Mouse (Mus musculus) liver, embryonic 16.5 days (tissue): ENCODE results near the gene Fras1. TPM values are rescaled to one million over a fixed set of nuclear protein-coding genes. Genes with fewer than 3 reads are reported as not detected.

Experiments used
- ATAC-seq: fragments of 200-750 bp; cut with Nextera tagmentation; 2 replicates; pipeline ENCODE4 v1.8.0; 2017; ENCODE audit warnings: low read depth, mild to moderate bottlenecking, moderate number of reproducible peaks, moderate library complexity
- H3K27ac ChIP-seq: fragments of 300-500 bp; sonication (generic); 2 replicates; pipeline ENCODE4 v1.5.1; 2014; ENCODE audit warnings: mild to moderate bottlenecking, low read length
- H3K27me3 ChIP-seq: fragments of 300-500 bp; sonication (generic); 2 replicates; pipeline ENCODE4 v1.6.1; 2014; ENCODE audit warnings: low read depth, low read length, mixed read lengths; ENCODE audit not compliant: control insufficient read depth, insufficient read depth
- H3K36me3 ChIP-seq: fragments of 300-500 bp; sonication (generic); 2 replicates; pipeline ENCODE4 v1.6.1; 2014; ENCODE audit warnings: mild to moderate bottlenecking; ENCODE audit not compliant: control insufficient read depth, insufficient read depth
- H3K4me1 ChIP-seq: fragments of 300-500 bp; sonication (generic); 2 replicates; pipeline ENCODE4 v1.6.1; 2014; ENCODE audit warnings: low read depth, low read length, mixed read lengths; ENCODE audit not compliant: control insufficient read depth
- H3K4me2 ChIP-seq: fragments of 300-500 bp; sonication (generic); 2 replicates; pipeline ENCODE4 v1.6.1; 2014; ENCODE audit warnings: low read depth, low read length, mixed read lengths
- H3K4me3 ChIP-seq: fragments of 300-500 bp; sonication (generic); 2 replicates; pipeline ENCODE4 v1.5.1; 2014; ENCODE audit warnings: low read depth, mild to moderate bottlenecking, low read length
- H3K9ac ChIP-seq: fragments of 300-500 bp; sonication (generic); 2 replicates; pipeline ENCODE4 v1.6.1; 2014; ENCODE audit warnings: low read depth, low read length
- H3K9me3 ChIP-seq: fragments of 300-500 bp; sonication (generic); replicated peaks from 2 replicates; pipeline ENCODE4 v1.6.1; 2016; ENCODE audit warnings: low read length; ENCODE audit not compliant: control insufficient read depth
- WGBS: fragments of 180-500 bp; shearing (Covaris S2); extraction: QIAGEN DNeasy Blood & Tissue Kit; methylation state at CpG from one replicate; pipeline ENCODE4 v1.1.7; 2014; ENCODE audit not compliant: insufficient replicate concordance; 5-methylcytosine and 5-hydroxymethylcytosine counted together
- polyA plus RNA-seq: library from polyadenylated mRNA; unstranded; fragments of >200 nt; fragmentation: Nextera tagmentation; extraction: Ambion mirVana; gene quantifications from 2 replicates; pipeline ENCODE4 v1.2.1, GENCODE M21; 2015

Gene Fras1
- polyA plus RNA-seq, 1 experiment from 2014 or later, result 1.1 TPM

- Histone ChIP-seq H3K27ac (no peak overlapping the region), H3K4me2 (no peak overlapping the region), H3K9me3 (no peaks in the 10 kb centered on the region), H3K4me3 (no peak overlapping the region), H3K27me3 (no peaks in the 10 kb centered on the region), H3K36me3 (no peaks in the 10 kb centered on the region), H3K9ac (no peak overlapping the region), H3K4me1 (no peaks in the 10 kb centered on the region; the same call in 1 of the 2 replicates)
- no peak for ATAC-seq
- WGBS, result 66% methylated on average over 4 of the region's 4 CpGs
These were observed 17.3 kb downstream of the Fras1 start for GRCm38 (mm10) chr5:96391086-96391485.

- Histone ChIP-seq H3K4me3 (no peak overlapping the region), H3K9me3 (no peaks in the 10 kb centered on the region), H3K4me1 (no peaks in the 10 kb centered on the region; the same call in 1 of the 2 replicates), H3K36me3 (no peaks in the 10 kb centered on the region), H3K27me3 (no peaks in the 10 kb centered on the region), H3K4me2 (no peak overlapping the region), H3K27ac (no peak overlapping the region), H3K9ac (no peak overlapping the region)
- ATAC-seq, result no peak
- 73% methylated on average over 4 of the region's 4 CpGs for WGBS
These were observed 21.2 kb downstream of the Fras1 start for GRCm38 (mm10) chr5:96394947-96395346.

GRCm38 (mm10) chr5:96395786-96396650 is 22.3 kb downstream of the Fras1 start:
- H3K27me3 ChIP-seq, result no peaks in the 10 kb centered on the region
- WGBS, result 42% methylated on average over 5 of the region's 5 CpGs
- H3K4me2 ChIP-seq, result no peak overlapping the region
- no peaks in the 10 kb centered on the region for H3K9me3 ChIP-seq
- H3K27ac ChIP-seq, result no peak overlapping the region
- H3K4me1 ChIP-seq, result no peaks in the 10 kb centered on the region; the same call in 1 of the 2 replicates
- H3K9ac ChIP-seq, result no peak overlapping the region
- H3K36me3 ChIP-seq, result no peaks in the 10 kb centered on the region
- no peak for ATAC-seq
- H3K4me3 ChIP-seq, result no peak overlapping the region

- no peaks in the 10 kb centered on the region for H3K36me3 ChIP-seq
- no peak for ATAC-seq
These were observed 28.8 kb downstream of the Fras1 start for GRCm38 (mm10) chr5:96402555-96402954.

DNA sequence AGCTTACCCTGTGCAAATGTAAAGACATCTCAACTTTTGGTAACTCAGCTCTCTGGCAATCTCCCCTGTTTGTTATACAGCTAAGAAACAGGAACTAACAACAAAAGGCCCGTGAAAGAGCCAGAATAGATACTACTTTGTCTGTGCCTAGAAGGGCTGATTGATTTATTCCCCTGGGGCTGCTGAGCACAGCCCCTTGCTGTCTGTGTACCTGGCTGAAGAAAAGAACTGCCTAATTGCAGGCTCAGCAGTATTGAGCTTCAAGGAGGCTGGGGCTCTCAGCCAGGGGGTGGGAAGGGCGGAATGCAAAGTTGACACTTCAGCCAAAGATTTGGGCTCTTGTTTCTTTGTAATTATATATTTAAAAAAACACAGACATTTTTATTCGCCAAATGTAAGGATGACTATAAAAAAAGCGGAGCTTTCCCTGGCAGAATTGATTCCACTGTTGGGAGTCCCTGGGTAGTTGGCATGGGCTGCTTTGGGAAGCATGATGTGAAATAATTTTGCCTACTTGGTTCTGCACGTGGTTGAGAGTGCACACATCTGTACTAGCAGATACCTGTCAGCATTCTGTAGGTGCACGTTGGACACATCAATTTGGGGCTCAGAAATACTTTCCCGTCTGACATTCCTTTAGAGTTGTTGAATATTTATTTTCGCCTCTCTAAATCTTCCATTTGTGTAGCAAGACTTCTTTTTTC is 31.5 kb downstream of the Fras1 start:
- H3K9me3 ChIP-seq, result no peaks in the 10 kb centered on the region
- no peak overlapping the region for H3K4me2 ChIP-seq
- WGBS, result 49% methylated on average over 8 of the region's 8 CpGs
- H3K27me3 ChIP-seq, result no peaks in the 10 kb centered on the region
- no peak for ATAC-seq
- H3K9ac ChIP-seq, result no peak overlapping the region
- no peak overlapping the region for H3K4me3 ChIP-seq
- no peaks in the 10 kb centered on the region for H3K4me1 ChIP-seq
- no peaks in the 10 kb centered on the region for H3K36me3 ChIP-seq
- H3K27ac ChIP-seq, result no peak overlapping the region

More at GRCm38 (mm10) chr5:96402555-96402954, 28.8 kb downstream of the Fras1 start:
- WGBS, result 57% methylated on average over 3 of the region's 3 CpGs
- no peaks in the 10 kb centered on the region for H3K9me3 ChIP-seq
- no peak overlapping the region for H3K9ac ChIP-seq
- no peak overlapping the region for H3K4me2 ChIP-seq
- H3K4me1 ChIP-seq, result no peaks in the 10 kb centered on the region
- H3K27me3 ChIP-seq, result no peaks in the 10 kb centered on the region
- H3K4me3 ChIP-seq, result no peak overlapping the region
- H3K27ac ChIP-seq, result no peak overlapping the region

DNA sequence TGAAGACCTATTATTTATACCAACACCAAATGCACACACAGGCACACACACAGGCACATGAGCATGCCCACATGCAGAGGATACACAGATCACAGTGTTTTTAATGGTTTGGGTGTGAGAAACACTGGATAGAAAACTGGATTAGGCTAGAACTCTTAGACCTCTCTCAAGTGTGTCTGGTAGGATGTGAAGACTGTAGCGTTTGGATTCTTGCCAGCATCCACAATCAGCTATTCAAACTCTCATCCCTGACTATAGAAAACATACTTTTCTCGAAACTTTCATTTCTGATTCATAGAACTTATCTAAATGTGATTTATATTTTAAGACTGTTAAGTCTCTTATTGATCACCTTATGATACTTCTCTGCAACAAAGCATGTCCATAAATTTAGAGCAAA is 34.5 kb downstream of the Fras1 start:
- Histone ChIP-seq H3K4me1 (no peaks in the 10 kb centered on the region), H3K27ac (no peak overlapping the region), H3K36me3 (no peaks in the 10 kb centered on the region), H3K9ac (no peak overlapping the region), H3K4me2 (no peak overlapping the region), H3K4me3 (no peak overlapping the region), H3K9me3 (no peaks in the 10 kb centered on the region), H3K27me3 (no peaks in the 10 kb centered on the region)
- ATAC-seq, result no peak
- 58% methylated on average over 2 of the region's 2 CpGs for WGBS

DNA sequence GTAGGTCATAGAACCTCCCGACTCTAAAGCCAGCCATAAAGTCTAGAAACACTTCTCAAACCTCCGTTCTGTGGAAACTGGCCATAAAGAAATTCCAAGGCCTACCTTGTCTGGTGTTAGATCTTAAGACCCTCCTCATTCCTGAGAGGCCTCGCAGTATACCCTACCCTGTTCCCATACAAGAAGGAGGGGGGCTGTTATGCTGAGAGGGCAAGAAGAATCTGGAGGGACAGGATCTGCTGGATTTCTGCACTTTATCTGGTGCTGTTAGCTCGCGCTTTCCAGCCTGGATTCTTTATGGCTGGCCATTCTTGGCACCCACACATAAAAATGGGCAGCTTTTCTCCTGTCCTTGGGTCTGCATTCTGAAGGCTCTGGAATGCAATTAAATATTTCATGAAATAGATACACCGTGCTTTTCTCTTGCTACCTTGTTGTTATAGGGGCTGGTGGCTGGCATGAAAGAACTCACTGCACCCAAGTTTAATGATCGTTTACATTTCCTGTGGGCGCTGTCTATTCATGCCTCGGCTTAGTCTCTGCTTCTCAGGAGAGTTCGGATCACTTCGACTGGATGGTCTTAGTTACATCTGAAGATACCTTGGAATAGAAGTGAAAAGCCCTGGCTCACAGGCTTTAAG is 39.1 kb downstream of the Fras1 start:
- 61% methylated on average over 11 of the region's 11 CpGs for WGBS
- no peak for ATAC-seq
- Histone ChIP-seq H3K27me3 (no peaks in the 10 kb centered on the region), H3K27ac (no peak overlapping the region), H3K4me2 (no peak overlapping the region), H3K9me3 (no peaks in the 10 kb centered on the region), H3K4me1 (no peaks in the 10 kb centered on the region), H3K9ac (no peak overlapping the region), H3K4me3 (no peak overlapping the region), H3K36me3 (no peaks in the 10 kb centered on the region)

DNA sequence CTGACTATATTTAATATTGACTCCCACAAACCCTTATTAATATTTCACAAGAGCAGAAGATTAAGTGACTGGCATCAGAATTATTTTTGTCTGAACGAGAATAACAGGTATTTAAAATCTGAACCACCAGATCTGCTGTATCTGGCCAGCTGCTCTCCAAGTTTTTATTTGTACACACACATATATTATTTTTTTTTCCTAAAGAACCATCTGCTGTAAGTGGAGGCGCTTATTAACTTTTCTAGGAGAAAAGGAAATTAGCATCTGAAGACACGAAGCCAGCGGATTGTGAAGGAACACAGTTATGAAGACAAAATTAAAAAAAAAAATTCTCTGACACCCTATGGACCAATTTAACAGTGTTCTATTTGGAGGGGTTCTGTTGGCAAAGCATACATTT is 43.4 kb downstream of the Fras1 start:
- no peak overlapping the region for H3K27ac ChIP-seq
- no peaks in the 10 kb centered on the region for H3K9me3 ChIP-seq
- ATAC-seq, result no peak
- H3K27me3 ChIP-seq, result no peaks in the 10 kb centered on the region
- H3K4me2 ChIP-seq, result no peak overlapping the region
- no peaks in the 10 kb centered on the region for H3K36me3 ChIP-seq
- H3K4me3 ChIP-seq, result no peak overlapping the region
- H3K4me1 ChIP-seq, result no peaks in the 10 kb centered on the region
- 69% methylated on average over 4 of the region's 4 CpGs for WGBS
- H3K9ac ChIP-seq, result no peak overlapping the region

DNA sequence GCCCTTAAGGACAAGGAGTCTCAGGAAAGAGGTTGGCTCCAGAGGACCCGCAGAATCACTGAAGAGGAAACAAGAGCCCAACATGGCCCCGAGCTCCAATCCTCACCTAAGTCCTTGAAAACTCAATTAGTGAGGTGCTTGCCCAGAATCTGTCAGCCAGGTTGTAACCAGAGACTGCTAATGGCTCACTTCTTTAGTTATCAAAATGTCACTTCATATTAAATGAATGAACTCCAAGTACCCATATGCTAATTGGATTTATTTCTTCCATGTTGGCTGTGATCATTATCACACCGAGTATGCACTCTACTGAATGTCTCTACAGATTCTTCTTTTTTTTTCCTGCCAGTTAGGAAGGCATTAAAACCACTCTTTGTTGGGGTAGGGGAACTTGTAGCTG is 47.8 kb downstream of the Fras1 start:
- no peaks in the 10 kb centered on the region for H3K36me3 ChIP-seq
- no peaks in the 10 kb centered on the region for H3K4me1 ChIP-seq
- no peaks in the 10 kb centered on the region for H3K27me3 ChIP-seq
- ATAC-seq, result no peak
- H3K27ac ChIP-seq, result no peak overlapping the region
- WGBS, result 57% methylated on average over 3 of the region's 3 CpGs
- H3K4me3 ChIP-seq, result no peak overlapping the region
- no peak overlapping the region for H3K9ac ChIP-seq
- no peak overlapping the region for H3K4me2 ChIP-seq
- H3K9me3 ChIP-seq, result no peaks in the 10 kb centered on the region
